In genomic region chr6:13598239-13598923, GRCm38 (mm10) we compare ENCODE assay signal across 29 mouse cellular contexts. TPM values are rescaled to one million over a fixed set of nuclear protein-coding genes. Genes with fewer than 3 reads are reported as not detected.
DNase-seq lines count a peak whose midpoint lies in the region; ATAC-seq lines count a peak whose summit lies in the region.
"Had no signal": no experiment of that assay in that cellular context is flagged by ENCODE, and none has a peak within 500 bp of the region (broad histone marks: within the 10 kb centered on the region; RNA-seq: fewer than 3 reads in every experiment).

No protein-coding gene starts in this region.

- no peak for DNase-seq in heart, postnatal 36 days
- peak; percentile 8 to 32 for DNase-seq in right cerebral cortex, postnatal 36 days (ENCODE audit: low spot score in 2 of 2)
- DNase-seq in right cerebral cortex, postnatal 25 days: no peak
- no peak for DNase-seq in adrenal gland, postnatal 4 days (ENCODE audit: low spot score in 2 of 2)
- DNase-seq in gastrocnemius, postnatal 25 days: no peak
- DNase-seq: adrenal gland, postnatal 25 days; cerebellum, adult 2 months; cerebellum, postnatal 25 days; forebrain, postnatal 0 days; gastrocnemius, adult 2 months; kidney, adult 18-20 months; kidney, postnatal 25 days; liver, embryonic 13.5 days; lung, adult 18-20 months; lung, postnatal 4 days; midbrain, embryonic 14.5 days; thymus, postnatal 14 days had no signal

- intact Hi-C loops in heart, postnatal 36 days (cut with DNase I): no loop called here

- H3K9me3 ChIP-seq in heart, embryonic 14.5 days (ENCODE audit: control insufficient read depth, low read length): no peaks in the 10 kb centered on the region
- H3K9me3 ChIP-seq: embryonic facial prominence, embryonic 15.5 days; forebrain, embryonic 12.5 days; kidney, embryonic 15.5 days; limb, embryonic 10.5 days; limb, embryonic 15.5 days; liver, embryonic 13.5 days; neural tube, embryonic 15.5 days; stomach, embryonic 15.5 days had no signal

- no peak; the same call in 1 of the 2 replicates for ATAC-seq in heart, embryonic 14.5 days (ENCODE audit: insufficient number of reproducible peaks, insufficient read depth, low FRiP score, low read depth)
- ATAC-seq in activated CD4-positive, CD25-positive, alpha-beta regulatory T cell, adult 4 months: peak; percentile 30
- ATAC-seq: forebrain, postnatal 0 days; lung, postnatal 0 days had no signal

- 0 out of 2 replicates have a peak overlapping the region, but pooled peaks have one; percentile 14 for H3K4me2 ChIP-seq in heart, embryonic 14.5 days (ENCODE audit: low read length)
- H3K4me2 ChIP-seq: embryonic facial prominence, embryonic 15.5 days; forebrain, embryonic 12.5 days; hindbrain, embryonic 14.5 days; kidney, embryonic 15.5 days; limb, embryonic 15.5 days; liver, embryonic 13.5 days; neural tube, embryonic 15.5 days; stomach, embryonic 15.5 days had no signal

- no peak overlapping the region for H3K9ac ChIP-seq in heart, embryonic 14.5 days (ENCODE audit: low read length)
- H3K9ac ChIP-seq: embryonic facial prominence, embryonic 15.5 days; forebrain, embryonic 12.5 days; forebrain, postnatal 0 days; hindbrain, embryonic 14.5 days; kidney, embryonic 15.5 days; limb, embryonic 15.5 days; liver, embryonic 13.5 days; neural tube, embryonic 15.5 days; stomach, embryonic 15.5 days had no signal

- WGBS in heart, embryonic 14.5 days: 53% methylated on average over 7 of the region's 7 CpGs

- no peak overlapping the region for H3K4me3 ChIP-seq in heart, embryonic 14.5 days (ENCODE audit: control insufficient read depth in 1 of 2, insufficient read depth in 1 of 2, low read depth in 1 of 2, low read length in 2 of 2)
- H3K4me3 ChIP-seq: embryonic facial prominence, embryonic 10.5 days; embryonic facial prominence, embryonic 15.5 days; forebrain, embryonic 12.5 days; gastrocnemius, adult 2 months; kidney, embryonic 15.5 days; limb, embryonic 10.5 days; limb, embryonic 15.5 days; liver, embryonic 13.5 days; neural tube, embryonic 15.5 days; stomach, embryonic 15.5 days had no signal

- no peaks in the 10 kb centered on the region for H3K27me3 ChIP-seq in heart, embryonic 14.5 days (ENCODE audit: control insufficient read depth, insufficient read depth, low read length)
- H3K27me3 ChIP-seq: embryonic facial prominence, embryonic 15.5 days; forebrain, embryonic 12.5 days; kidney, embryonic 15.5 days; limb, embryonic 15.5 days; liver, embryonic 13.5 days; neural tube, embryonic 15.5 days; stomach, embryonic 15.5 days had no signal

- 0 out of 4 replicates have a peak overlapping the region, but pooled peaks of 1 of the 2 experiments have one; percentile 7 for H3K27ac ChIP-seq in heart, embryonic 14.5 days (replicated peaks in 1 of 2; ENCODE audit: control insufficient read depth in 1 of 2, insufficient read depth in 1 of 2, low read depth in 2 of 2, low read length in 2 of 2)
- H3K27ac ChIP-seq: embryonic facial prominence, embryonic 10.5 days; embryonic facial prominence, embryonic 15.5 days; forebrain, embryonic 12.5 days; gastrocnemius, adult 2 months; hindbrain, embryonic 14.5 days; kidney, embryonic 15.5 days; limb, embryonic 10.5 days; limb, embryonic 15.5 days; liver, embryonic 13.5 days; neural tube, embryonic 15.5 days; stomach, embryonic 15.5 days had no signal

- peaks cover 38% of the 10 kb centered on the region for H3K36me3 ChIP-seq in heart, embryonic 14.5 days (ENCODE audit: control insufficient read depth, insufficient read depth, low read length)

- H3K4me1 ChIP-seq in heart, embryonic 14.5 days (ENCODE audit: control insufficient read depth in 2 of 2, insufficient read depth in 2 of 2, low read length in 2 of 2): peaks cover 6 to 20% of the 10 kb centered on the region in 2 experiments
- H3K4me1 ChIP-seq: forebrain, embryonic 12.5 days had no signal

RNA-seq across cellular contexts. Expression of gene Tmem168, which starts 9.5 kb away (rescaled TPM):
- polyA plus RNA-seq in heart, embryonic 14.5 days (2014; fragmentation: Nextera tagmentation; extraction: Ambion mirVana): 37.4 and 40.1 TPM in 2 replicates
- 10 to 100 TPM; 17.4 to 20.1 TPM for total RNA-seq in heart, postnatal 36 days (2021)
- polyA plus RNA-seq in activated CD4-positive, CD25-positive, alpha-beta regulatory T cell, adult 4 months (2017; shearing (Covaris generic)): 10 to 100 TPM; 38.4 to 41.2 TPM
- total RNA-seq in adrenal gland, postnatal 4 days (2021): 10 to 100 TPM; 30.4 to 31.3 TPM
- 1 to 10 TPM; 8.0 to 8.3 TPM for total RNA-seq in gastrocnemius, postnatal 25 days (2021)

Comparison
In these comparisons a context has a peak if more than half of its experiments do, and no peak if none do; other contexts are left out.
1. DNase-seq: peak in right cerebral cortex, postnatal 36 days (2 of 2); none in heart, postnatal 36 days (0 of 2), right cerebral cortex, postnatal 25 days (single experiment), adrenal gland, postnatal 4 days (0 of 2) and gastrocnemius, postnatal 25 days (single experiment).